Mouse (Mus musculus): ENCODE results near the gene Arhgap4. TPM values are rescaled to one million over a fixed set of nuclear protein-coding genes. Genes with fewer than 3 reads are reported as not detected.

Arhgap4 gene
- polyA plus RNA-seq, 1 experiment from 2014 or later, result 2.7 TPM

GRCm38 (mm10) chrX:73914827-73915703 lies 6.6 kb downstream of the Arhgap4 start:
- no peaks in the 10 kb centered on the region for H3K9me3 ChIP-seq
- ATAC-seq (ENCODE audit: insufficient number of reproducible peaks, insufficient read depth, low FRiP score, low TSS enrichment, low read depth), result peak; percentile 96
- H3K9ac ChIP-seq (replicated peaks), result no peak overlapping the region
- H3K36me3 ChIP-seq, result peaks cover 30% of the 10 kb centered on the region
- peak overlapping the region; percentile 42 for H3K4me2 ChIP-seq
- 0 out of 2 replicates have a peak, but pooled peaks cover 3% of the 10 kb centered on the region for H3K4me1 ChIP-seq (replicated peaks)
- peak overlapping the region; percentile 73 for H3K27ac ChIP-seq
- 31% methylated on average over 31 of the region's 31 CpGs for WGBS
- H3K27me3 ChIP-seq, result peaks cover 16% of the 10 kb centered on the region
- 0 out of 2 replicates have a peak overlapping the region, but pooled peaks have one; percentile 21 for H3K4me3 ChIP-seq (replicated peaks)

DNA sequence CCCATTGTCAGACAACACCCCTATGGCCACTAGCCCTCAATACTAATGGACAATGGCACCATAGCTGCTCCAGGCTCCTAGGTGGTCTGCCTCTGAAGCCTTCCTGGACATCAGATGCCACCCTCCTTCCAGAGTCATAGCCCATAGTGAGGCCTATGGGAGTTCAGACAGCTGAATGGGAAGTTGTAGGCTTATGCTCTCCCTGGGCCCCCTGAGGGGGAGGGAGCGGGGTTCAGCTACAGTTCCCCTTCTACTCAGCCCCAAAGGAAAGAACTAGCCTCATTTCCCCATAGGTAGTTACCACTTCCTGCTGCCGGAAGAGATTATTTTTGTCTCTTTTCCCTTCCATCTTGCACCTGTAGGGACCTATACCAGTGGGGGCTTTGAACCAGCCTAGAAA lies 10.1 kb downstream of the Arhgap4 start:
- ATAC-seq (ENCODE audit: insufficient number of reproducible peaks, insufficient read depth, low FRiP score, low TSS enrichment, low read depth), result no peak
- no peak overlapping the region for H3K4me2 ChIP-seq
- no peak overlapping the region for H3K9ac ChIP-seq (replicated peaks)
- no peak overlapping the region for H3K27ac ChIP-seq
- H3K4me3 ChIP-seq (replicated peaks), result no peak overlapping the region
- H3K9me3 ChIP-seq, result no peaks in the 10 kb centered on the region
- 93% methylated on average over 2 of the region's 2 CpGs for WGBS
- peaks cover 24% of the 10 kb centered on the region for H3K27me3 ChIP-seq
- 0 out of 2 replicates have a peak, but pooled peaks cover 3% of the 10 kb centered on the region for H3K4me1 ChIP-seq (replicated peaks)
- no peaks in the 10 kb centered on the region for H3K36me3 ChIP-seq

GRCm38 (mm10) chrX:73911156-73911555 lies 10.5 kb downstream of the Arhgap4 start:
- peak overlapping the region; percentile 46 for H3K4me2 ChIP-seq
- H3K4me1 ChIP-seq (replicated peaks), result 0 out of 2 replicates have a peak, but pooled peaks cover 3% of the 10 kb centered on the region
- H3K4me3 ChIP-seq (replicated peaks), result 0 out of 2 replicates have a peak overlapping the region, but pooled peaks have one; percentile 16
- no peak overlapping the region for H3K27ac ChIP-seq
- ATAC-seq (ENCODE audit: insufficient number of reproducible peaks, insufficient read depth, low FRiP score, low TSS enrichment, low read depth), result no peak
- WGBS, result 23% methylated on average over 26 of the region's 26 CpGs
- H3K9me3 ChIP-seq, result no peaks in the 10 kb centered on the region
- H3K9ac ChIP-seq (replicated peaks), result no peak overlapping the region
- H3K27me3 ChIP-seq, result peaks cover 27% of the 10 kb centered on the region
- no peaks in the 10 kb centered on the region for H3K36me3 ChIP-seq

- no peak overlapping the region for H3K4me3 ChIP-seq (replicated peaks)
These were observed 11.2 kb downstream of the Arhgap4 start for GRCm38 (mm10) chrX:73910451-73910850.

DNA sequence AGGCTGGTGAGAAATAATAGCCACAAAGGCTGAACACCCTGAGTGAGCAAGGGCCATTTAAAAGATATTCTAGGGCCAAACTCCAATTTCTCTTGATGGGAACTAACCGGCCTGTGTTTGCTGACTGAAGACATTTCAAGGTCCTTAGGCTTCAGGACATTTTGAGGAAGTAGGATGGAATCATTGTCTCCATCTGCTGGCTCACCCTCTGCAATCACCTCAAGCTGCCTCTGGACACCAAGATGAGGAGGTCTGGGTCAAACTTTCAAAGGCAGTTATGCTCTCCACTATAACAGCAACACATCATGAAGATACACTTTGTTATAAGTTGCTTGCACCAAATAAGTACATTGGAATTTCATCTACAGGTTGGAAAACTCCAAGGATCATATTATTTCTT lies 11.6 kb downstream of the Arhgap4 start:
- H3K4me3 ChIP-seq (replicated peaks), result no peak overlapping the region
- 0 out of 2 replicates have a peak, but pooled peaks cover 3% of the 10 kb centered on the region for H3K4me1 ChIP-seq (replicated peaks)
- no peaks in the 10 kb centered on the region for H3K36me3 ChIP-seq
- WGBS, result 86% methylated on average over 1 of the region's 1 CpGs
- H3K27ac ChIP-seq, result no peak overlapping the region
- H3K27me3 ChIP-seq, result peaks cover 27% of the 10 kb centered on the region
- no peak overlapping the region for H3K9ac ChIP-seq (replicated peaks)
- no peak for ATAC-seq (ENCODE audit: insufficient number of reproducible peaks, insufficient read depth, low FRiP score, low TSS enrichment, low read depth)
- no peak overlapping the region for H3K4me2 ChIP-seq
- no peaks in the 10 kb centered on the region for H3K9me3 ChIP-seq

More at GRCm38 (mm10) chrX:73910451-73910850, 11.2 kb downstream of the Arhgap4 start:
- Histone ChIP-seq H3K4me1 (replicated peaks) (0 out of 2 replicates have a peak, but pooled peaks cover 3% of the 10 kb centered on the region), H3K27me3 (peaks cover 27% of the 10 kb centered on the region), H3K27ac (no peak overlapping the region), H3K9me3 (no peaks in the 10 kb centered on the region), H3K4me2 (no peak overlapping the region), H3K36me3 (no peaks in the 10 kb centered on the region), H3K9ac (replicated peaks) (no peak overlapping the region)
- no peak for ATAC-seq (ENCODE audit: insufficient number of reproducible peaks, insufficient read depth, low FRiP score, low TSS enrichment, low read depth)

DNA sequence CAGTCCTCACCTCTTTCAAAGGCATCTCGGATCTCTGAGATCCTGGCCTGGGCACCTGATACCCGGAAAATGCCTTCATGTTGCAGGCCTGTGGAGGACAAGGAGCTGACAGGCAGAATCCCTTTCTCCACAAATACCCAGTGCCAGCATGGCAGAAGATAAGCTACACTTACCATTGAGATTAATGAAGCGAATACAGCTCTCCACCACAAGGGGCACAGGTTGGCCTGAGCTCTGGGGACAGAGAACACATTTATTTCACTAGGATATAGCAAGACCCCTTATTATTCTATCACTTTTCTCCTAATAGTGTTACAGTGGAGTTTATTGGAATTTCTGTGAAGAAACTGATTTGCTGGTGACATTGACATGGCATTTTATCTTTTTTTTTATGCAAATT lies 23.7 kb downstream of the Arhgap4 start:
- no peaks in the 10 kb centered on the region; the same call in 1 of the 2 replicates for H3K27me3 ChIP-seq
- WGBS, result 67% methylated on average over 3 of the region's 3 CpGs

GRCm38 (mm10) chrX:73895719-73896118 lies 26.0 kb downstream of the Arhgap4 start, which contains the start of gene L1cam:
Gene L1cam, minus strand, starts transcription at chrX:73896105.
- Histone ChIP-seq H3K4me1 (replicated peaks) (no peaks in the 10 kb centered on the region), H3K27ac (no peak within 1 kb of the TSS), H3K27me3 (peaks cover 20% of the 10 kb centered on the region), H3K4me3 (replicated peaks) (no peak within 1 kb of the TSS), H3K4me2 (no peak within 1 kb of the TSS), H3K36me3 (no peaks in the 10 kb centered on the region), H3K9ac (replicated peaks) (no peak within 1 kb of the TSS), H3K9me3 (no peaks in the 10 kb centered on the region)
- ATAC-seq (ENCODE audit: insufficient number of reproducible peaks, insufficient read depth, low FRiP score, low TSS enrichment, low read depth), result no peak
- 14% methylated on average over 2 of the region's 2 CpGs for WGBS

More for the DNA sequence above, 23.7 kb downstream of the Arhgap4 start:
- Histone ChIP-seq H3K4me2 (no peak overlapping the region), H3K36me3 (no peaks in the 10 kb centered on the region), H3K27ac (no peak overlapping the region), H3K9me3 (no peaks in the 10 kb centered on the region), H3K4me3 (replicated peaks) (no peak overlapping the region), H3K9ac (replicated peaks) (no peak overlapping the region), H3K4me1 (replicated peaks) (no peaks in the 10 kb centered on the region)
- no peak for ATAC-seq (ENCODE audit: insufficient number of reproducible peaks, insufficient read depth, low FRiP score, low TSS enrichment, low read depth)

GRCm38 (mm10) chrX:73892833-73893232 lies 28.8 kb downstream of the Arhgap4 start:
- no peak overlapping the region for H3K27ac ChIP-seq
- WGBS, result 92% methylated on average over 14 of the region's 14 CpGs
- peaks cover 22% of the 10 kb centered on the region for H3K27me3 ChIP-seq
- no peak overlapping the region for H3K4me2 ChIP-seq
- no peak overlapping the region for H3K4me3 ChIP-seq (replicated peaks)
- no peaks in the 10 kb centered on the region for H3K4me1 ChIP-seq (replicated peaks)
- no peaks in the 10 kb centered on the region for H3K9me3 ChIP-seq
- no peak for ATAC-seq (ENCODE audit: insufficient number of reproducible peaks, insufficient read depth, low FRiP score, low TSS enrichment, low read depth)
- no peaks in the 10 kb centered on the region for H3K36me3 ChIP-seq
- H3K9ac ChIP-seq (replicated peaks), result no peak overlapping the region

DNA sequence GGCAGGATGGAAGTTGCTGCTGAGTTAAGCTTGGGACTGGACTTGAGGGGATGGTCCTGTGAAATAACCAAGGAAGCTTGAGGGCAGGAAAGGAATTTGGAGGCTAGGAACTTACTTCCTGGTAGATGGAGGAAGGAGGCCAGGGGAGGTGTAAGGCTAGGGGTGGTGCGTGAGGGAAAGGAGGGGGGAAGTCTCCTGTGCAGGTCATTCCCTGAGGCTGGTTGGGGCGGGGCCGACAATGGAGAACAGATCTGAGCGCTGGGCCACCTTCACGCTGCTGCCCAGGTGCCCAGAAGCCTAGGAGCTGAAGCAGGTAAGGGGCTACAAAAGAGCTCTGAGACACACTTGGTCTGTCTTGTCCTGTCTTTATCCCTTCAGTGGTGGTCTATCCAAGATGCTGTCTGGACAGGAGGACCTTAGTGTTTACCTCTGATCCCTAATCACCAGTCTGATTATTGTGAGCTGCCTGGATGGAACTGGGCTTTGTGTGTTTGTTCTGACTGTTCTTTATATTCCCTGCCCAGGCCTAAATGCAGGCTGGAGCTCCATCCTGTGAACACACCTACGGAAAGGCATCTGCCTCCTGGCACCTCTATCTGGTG lies 30.0 kb downstream of the Arhgap4 start, which contains the start of gene Avpr2:
Avpr2 (plus strand) TSS at position 552 of the 602 bp plus-strand sequence.
- 66% methylated on average over 6 of the region's 6 CpGs for WGBS
- H3K9me3 ChIP-seq, result no peaks in the 10 kb centered on the region
- H3K9ac ChIP-seq (replicated peaks), result no peak within 1 kb of the TSS
- H3K36me3 ChIP-seq, result no peaks in the 10 kb centered on the region
- no peak for ATAC-seq (ENCODE audit: insufficient number of reproducible peaks, insufficient read depth, low FRiP score, low TSS enrichment, low read depth)
- H3K4me1 ChIP-seq (replicated peaks), result no peaks in the 10 kb centered on the region
- H3K4me2 ChIP-seq, result no peak within 1 kb of the TSS
- H3K4me3 ChIP-seq (replicated peaks), result no peak within 1 kb of the TSS
- H3K27ac ChIP-seq, result no peak within 1 kb of the TSS
- peaks cover 25% of the 10 kb centered on the region for H3K27me3 ChIP-seq

DNA sequence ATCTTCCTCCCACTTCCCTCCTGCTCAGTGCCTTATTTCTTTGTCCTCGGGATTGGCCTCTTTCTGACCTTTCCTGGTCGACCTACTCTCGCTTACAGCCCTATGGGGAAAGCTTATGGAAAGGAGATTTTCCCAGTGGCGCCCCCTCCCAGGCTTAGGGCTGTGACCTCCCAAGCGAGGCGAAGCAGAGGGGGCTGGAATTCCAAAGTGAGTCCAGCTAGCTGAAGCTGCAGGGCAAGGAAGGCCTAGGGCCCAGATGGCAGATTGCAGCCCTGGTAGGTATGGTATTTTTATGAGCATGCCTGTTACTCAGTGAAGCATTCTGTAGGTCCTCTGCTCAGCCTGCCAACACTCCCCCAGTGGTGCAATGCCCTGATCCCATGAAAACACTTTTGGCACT lies 40.2 kb downstream of the Arhgap4 start:
- no peak overlapping the region for H3K9ac ChIP-seq (replicated peaks)
- no peak overlapping the region for H3K27ac ChIP-seq
- H3K36me3 ChIP-seq, result no peaks in the 10 kb centered on the region
- ATAC-seq (ENCODE audit: insufficient number of reproducible peaks, insufficient read depth, low FRiP score, low TSS enrichment, low read depth), result 0 out of 2 replicates have a peak, but pooled peaks have one; percentile 46
- no peak overlapping the region for H3K4me3 ChIP-seq (replicated peaks)
- WGBS, result 18% methylated on average over 6 of the region's 6 CpGs
- H3K4me2 ChIP-seq, result no peak overlapping the region
- H3K9me3 ChIP-seq, result no peaks in the 10 kb centered on the region
- H3K27me3 ChIP-seq, result peaks cover 35% of the 10 kb centered on the region
- H3K4me1 ChIP-seq (replicated peaks), result 0 out of 2 replicates have a peak, but pooled peaks cover 2% of the 10 kb centered on the region

GRCm38 (mm10) chrX:73881036-73881427 lies 40.6 kb downstream of the Arhgap4 start:
- Histone ChIP-seq H3K4me3 (replicated peaks) (peak overlapping the region; percentile 41), H3K9me3 (no peaks in the 10 kb centered on the region), H3K36me3 (no peaks in the 10 kb centered on the region), H3K4me2 (peak overlapping the region; percentile 68), H3K27me3 (peaks cover 35% of the 10 kb centered on the region), H3K27ac (no peak overlapping the region), H3K4me1 (replicated peaks) (0 out of 2 replicates have a peak, but pooled peaks cover 2% of the 10 kb centered on the region), H3K9ac (replicated peaks) (0 out of 2 replicates have a peak overlapping the region, but pooled peaks have one; percentile 37)
- WGBS, result 24% methylated on average over 16 of the region's 16 CpGs
- peak; percentile 76 for ATAC-seq (ENCODE audit: insufficient number of reproducible peaks, insufficient read depth, low FRiP score, low TSS enrichment, low read depth)
